Mouse (Mus musculus): ENCODE results near the gene Asphd1.
A peak's percentile ranks its signal among the peaks of the same experiment; 100 is the strongest.

DNA sequence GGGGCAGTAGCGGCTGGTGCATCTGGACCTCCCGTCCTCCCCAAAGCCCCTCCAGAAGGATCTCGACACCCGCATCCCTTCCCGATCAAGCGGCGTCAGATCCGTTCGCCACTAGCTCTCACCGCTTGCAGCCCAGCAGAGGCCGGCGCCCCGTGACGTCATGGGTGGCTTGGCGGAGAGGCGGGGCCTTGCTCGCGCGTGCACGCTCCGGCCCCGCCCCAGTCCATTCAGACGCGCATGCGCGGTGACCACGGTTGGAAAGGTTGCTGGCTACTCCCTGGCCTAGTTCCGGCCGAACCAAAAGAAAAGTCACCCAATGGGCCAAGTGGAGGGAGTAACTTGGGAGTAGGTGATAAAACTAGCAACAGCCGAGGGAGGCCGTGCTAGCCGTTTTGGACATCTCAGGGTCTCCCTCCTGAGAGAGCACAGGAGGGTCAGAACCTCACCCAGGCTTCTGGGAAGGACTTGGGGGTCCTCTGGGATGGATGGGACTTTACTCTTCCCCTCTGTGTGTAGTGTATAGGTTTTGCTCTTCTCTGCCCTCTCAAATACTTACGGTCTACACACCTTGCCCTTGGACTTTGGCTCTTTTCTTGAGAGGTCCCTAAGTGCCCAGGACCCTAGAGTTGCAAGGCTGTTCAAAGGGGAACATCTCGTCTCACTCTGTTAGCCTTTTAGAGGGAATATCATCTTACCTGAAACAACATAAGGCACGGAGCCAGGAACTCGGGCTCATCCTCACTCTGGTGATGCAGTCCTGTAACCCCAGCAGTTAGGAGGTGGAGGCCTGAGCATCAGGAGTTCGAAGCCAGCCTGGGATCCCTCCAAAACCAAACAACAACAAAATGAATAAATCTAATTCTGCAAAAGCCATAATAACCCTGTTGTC, 51.0 kb downstream of the Asphd1 start:
- no peak for TF ChIP-seq CTCF (IDR thresholded peaks at IDR 0.05; ENCODE audit: extremely low read depth, insufficient read depth, insufficient read length, insufficient replicate concordance)
- TF ChIP-seq POLR2A (IDR thresholded peaks at IDR 0.05; ENCODE audit: low read depth, low read length), result peak; percentile 73; the same call in 1 of the 2 replicates
